Mouse (Mus musculus) cerebellum, adult (tissue): ENCODE data around the gene Ing1.

Source experiments
- ATAC-seq: cut with Nextera tagmentation; 2 replicates; pipeline ENCODE4 v1.9.2; 2017; ENCODE audit warnings: mild to moderate bottlenecking, moderate library complexity, mixed read lengths; ENCODE audit not compliant: insufficient number of reproducible peaks, low FRiP score, low TSS enrichment

The Ing1 gene

DNA sequence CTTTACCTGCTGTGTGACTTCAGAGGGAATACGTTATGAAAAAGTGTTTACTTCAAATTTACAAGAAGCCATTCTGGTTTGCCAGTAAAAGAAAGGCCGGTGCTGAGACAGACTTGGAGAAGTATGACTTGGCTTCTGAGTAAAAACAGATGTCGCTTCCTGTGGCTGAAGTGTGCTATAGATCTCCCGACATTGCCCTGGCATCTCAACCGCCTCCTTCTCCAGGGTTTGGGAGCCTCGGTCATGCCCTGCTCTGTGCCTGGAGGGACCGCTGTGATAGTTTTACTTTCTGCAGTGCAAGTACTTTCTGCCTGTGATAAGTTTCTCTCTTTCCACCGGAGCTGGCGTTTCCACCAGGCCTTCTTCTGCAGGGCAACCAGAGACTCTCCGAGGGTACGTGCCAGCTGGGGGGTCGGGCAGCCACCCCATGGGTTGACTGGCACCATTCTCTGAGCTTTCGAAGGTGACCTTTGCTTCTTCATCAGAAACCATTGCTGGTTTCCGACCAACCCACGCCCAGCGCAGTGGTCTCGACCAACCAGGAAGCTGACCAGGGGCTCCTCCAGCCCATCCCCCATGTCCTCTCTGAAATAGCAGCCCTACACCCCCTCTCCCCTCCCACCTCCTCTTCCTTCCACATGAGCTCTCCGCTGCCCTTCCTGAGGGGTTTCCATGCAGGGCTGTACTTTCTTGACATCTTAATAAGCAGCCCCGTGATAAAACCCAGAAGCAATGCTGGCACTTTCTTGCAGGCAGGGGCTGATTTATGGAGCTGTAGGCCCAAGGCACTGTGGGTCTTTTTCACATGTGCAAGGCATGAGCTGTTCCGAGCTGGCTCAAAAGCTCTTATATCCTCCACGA is 30.4 kb downstream of the Ing1 start:
- no peak for ATAC-seq

DNA sequence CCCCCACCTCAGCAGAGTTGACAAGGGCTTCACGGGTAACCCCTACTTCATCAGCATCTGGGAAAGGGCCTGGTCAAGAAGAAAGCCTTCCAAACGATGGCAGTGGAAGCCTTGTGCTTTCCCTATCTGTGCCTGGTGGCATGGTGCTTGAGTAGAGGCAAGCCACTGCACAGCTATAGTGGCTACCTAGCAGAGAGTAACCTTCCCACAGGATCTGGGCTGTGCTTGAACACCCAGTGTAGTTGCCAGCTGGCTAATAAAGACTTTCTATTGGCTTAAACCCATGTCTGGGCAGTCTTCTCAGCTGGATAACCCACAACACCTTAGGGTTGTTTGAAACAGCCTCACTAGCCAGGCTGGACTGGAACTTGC is 31.0 kb downstream of the Ing1 start:
- ATAC-seq: no peak

DNA sequence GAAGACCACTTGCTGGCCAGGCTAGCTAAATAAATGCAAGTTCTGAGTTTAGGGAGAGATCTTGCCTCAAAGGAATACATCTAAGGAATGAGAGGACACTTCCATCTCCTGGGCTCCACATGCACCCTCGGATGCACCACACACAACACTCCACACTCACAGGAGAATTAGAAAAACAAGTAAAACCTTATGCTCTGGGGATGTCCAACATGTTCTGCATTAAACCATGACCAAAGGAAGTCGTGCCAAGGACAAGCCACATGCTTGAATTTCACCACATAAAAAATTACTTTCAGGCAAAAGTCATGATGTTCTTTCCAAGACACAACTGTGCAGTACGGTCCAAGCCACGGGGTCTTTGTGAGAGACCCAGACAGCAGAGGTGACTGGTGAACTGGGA is 36.5 kb downstream of the Ing1 start:
- no peak for ATAC-seq

DNA sequence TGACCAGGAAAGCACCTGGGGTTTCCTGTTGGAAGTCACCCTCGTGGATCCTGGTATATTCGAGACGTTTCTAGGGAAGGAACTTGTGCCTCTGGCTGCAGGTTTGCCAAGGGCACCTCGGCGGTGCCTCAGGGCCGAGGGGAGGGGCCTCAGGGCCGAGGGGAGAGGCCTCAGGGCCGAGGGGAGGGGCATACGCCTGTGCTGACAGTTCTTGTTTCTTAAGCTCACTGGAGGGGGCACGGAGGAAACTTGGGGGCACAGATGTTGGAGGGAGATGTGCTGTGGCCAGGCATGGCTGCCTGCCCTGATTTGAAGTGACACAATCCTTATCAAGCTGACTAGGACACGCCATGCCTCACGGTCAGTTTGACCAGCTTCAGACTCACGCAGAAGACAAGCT is 36.9 kb downstream of the Ing1 start:
- ATAC-seq: no peak

DNA sequence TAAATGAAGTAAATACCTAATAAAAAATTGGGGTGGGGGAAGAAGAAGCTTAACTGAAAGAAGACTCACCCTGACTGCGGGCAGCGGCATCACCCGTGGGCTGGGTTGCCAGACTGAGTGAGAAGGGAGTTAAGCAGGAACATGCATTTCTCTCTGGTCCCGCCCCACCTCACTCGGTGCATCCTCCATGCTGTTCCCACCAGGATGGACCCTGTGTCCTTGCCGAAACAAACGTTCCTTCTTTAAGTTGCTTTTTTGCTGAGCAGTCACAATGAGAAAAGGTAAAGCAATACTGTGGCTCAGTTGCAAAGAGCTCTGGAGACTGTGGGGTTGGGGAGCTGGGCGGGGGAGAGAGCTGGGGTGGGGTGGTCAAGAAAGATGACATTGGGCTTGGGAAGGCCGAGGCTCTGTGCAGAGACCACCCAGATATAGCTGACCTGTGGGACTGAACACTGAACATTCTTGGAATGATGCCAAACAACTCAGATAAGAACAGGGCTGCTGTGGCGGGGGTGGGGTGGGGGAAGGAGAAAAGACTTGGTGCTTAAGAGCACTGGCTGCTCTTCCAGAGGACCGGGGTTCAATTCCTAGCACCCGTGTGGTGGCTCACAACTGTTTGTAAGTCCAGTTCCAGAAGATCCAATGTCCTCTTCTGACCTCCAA is 38.0 kb downstream of the Ing1 start:
- ATAC-seq: no peak

DNA sequence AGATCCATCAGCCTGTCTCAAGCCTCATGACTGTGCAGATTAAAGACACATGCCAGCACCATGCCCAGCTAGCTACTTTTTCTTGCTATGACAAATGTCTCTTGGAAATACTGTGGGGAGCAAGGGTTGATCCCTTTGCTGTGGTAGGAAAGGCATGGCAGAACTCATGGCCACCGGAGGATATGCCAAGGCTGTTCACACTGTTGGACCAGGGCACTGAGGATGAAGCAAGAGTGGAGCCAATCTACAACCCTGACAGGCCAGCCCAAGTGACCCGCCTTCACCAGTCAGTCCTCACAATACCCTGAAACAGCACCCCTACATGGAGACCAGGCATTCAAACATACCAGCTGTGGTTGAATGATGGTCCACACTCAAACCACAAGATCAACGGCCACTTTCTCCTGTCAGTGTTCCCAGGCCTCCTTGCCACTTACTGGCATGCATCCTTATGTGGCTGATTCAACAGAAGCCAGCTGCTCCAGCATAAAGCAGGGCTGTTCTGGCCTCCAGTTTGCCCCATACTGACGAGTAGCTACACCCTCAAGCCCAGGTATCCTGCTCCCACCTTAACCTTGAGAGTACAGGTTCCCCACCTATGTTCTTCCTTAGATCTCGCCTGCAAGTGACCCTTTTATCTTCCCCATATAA is 45.1 kb downstream of the Ing1 start:
- ATAC-seq: no peak

DNA sequence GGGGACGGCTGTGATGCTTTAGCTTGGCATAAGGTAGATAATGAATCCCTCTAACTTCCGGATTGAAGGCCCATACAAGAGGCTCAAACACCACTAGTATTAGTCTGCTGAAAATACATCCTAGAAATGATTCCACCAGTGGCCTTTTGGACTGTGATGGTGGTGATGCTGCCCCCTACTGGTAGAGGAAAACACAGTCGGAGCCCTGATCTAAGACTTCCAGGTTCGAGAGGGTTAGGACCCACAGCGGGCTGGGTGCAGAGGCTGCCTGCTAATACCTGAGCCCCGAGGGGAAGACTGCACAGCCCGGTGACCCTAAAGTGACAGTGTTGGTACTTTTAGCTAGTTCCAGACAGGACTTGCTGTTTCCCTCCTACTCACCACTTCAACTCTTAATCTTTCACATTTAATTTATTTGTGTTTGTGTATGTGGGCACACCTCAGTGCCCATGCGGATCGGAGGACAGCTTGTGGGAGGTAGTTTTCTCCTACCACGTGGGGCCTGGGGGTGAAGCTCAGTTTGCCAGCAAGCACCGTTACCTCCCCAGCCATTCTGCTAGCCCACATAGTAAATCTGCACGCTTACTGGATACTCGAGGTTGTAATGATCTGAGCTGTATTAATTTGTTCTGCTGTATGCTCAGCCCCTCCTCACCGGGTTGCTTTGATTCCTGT is 46.8 kb downstream of the Ing1 start:
- peak; percentile 82 for ATAC-seq

DNA sequence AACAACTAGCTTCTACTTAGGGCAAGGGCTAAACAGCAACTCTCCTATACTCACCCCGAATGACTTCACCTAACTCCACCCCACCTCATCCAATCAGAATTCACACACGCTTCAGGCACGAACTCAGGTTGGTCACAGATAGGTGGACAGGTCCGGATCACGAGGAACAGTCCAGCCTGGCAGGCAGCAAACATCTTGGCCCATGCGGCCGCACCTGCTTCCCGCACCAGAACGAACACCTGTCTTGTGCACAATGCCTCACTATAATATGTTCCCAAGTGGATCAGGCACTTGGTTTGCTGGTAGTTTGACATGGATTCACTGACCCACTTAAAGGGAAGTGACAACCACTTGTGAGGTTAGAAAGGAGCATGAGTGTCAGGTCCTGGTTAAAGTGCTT is 53.5 kb downstream of the Ing1 start:
- ATAC-seq: no peak
